Mouse (Mus musculus) G1E (cell line): ENCODE data around the gene Plin2.

Experiments
- CTCF ChIP-seq: IDR thresholded peaks from 2 replicates; pipeline ENCODE4 v1.5.1; 2012; ENCODE audit warnings: low read depth, low read length, inconsistent platforms, mixed read lengths
- GATA1 ChIP-seq: IDR thresholded peaks from 2 replicates; pipeline ENCODE4 v1.6.1; 2012; ENCODE audit warnings: borderline replicate concordance, low read length, inconsistent platforms, mixed read lengths

- TF ChIP-seq CTCF: peak; percentile 66
- TF ChIP-seq GATA1: no peak
These were observed 27.0 kb upstream of the Plin2 start for GRCm38 (mm10) chr4:86696890-86697289.
